Mouse (Mus musculus) natural killer cell, adult 2 months (primary cell): ENCODE data around the gene Rgs16.

ENCODE experiments used
- DNase-seq, 2 experiments: peaks; one replicate each; pipeline ENCODE4 v3.0.0; 2022; ENCODE audit warnings: low spot score in 2 of 2

Rgs16 gene

DNA sequence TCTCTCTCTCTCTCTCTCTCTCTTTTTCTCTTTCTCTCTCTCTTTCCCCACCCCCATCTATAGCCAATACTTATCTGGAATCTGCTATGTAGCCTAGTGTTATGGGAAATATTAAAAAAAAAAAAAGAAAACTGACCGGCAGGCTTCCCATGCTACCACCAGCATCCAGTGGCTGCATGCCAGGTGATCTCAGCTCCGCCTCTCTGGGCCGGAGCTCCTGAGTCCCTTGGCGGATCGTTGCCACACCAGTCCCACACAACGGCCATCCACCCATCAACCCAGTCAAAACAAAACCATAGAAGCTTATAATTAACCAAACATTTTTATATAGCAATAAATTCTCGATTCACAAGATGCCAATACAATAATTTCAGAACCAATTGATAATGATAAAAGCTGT lies 19.2 kb upstream of the Rgs16 start:
- no peak for DNase-seq

DNA sequence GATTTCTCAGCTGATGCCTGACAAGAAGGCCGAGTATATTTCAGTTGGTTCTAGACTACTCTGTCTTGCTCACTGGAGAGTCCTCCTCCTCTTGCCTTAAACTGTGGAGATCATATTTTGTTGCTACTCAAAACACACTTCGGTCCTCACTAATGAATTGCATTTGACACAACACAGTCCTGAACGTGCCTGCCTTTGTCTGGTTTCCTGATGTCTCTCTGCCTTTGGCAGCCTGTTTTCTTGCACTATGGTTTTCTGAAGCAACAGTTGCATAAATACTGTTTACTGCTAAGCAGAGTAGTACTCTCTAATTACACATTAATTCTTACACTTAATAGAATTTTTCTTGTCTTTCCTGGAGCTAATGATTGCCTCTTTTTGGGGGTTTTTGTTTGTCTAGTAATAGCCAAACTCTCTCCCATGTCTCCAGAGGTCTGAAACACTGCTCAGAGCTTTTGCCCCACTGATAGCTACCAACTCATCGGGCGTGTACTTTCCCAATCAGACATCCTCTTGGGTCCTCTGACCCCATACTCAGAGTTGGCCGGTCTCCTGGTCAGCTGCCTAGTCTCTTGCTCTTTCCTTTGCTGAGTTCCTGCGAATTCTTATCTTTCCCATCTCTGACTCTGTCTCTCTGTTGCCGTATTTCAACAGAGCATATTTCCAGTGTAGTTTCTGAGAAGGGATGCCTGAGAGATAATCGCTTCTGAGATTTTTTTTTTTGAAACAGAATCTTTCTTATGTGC lies 18.4 kb upstream of the Rgs16 start:
- DNase-seq: no peak

DNA sequence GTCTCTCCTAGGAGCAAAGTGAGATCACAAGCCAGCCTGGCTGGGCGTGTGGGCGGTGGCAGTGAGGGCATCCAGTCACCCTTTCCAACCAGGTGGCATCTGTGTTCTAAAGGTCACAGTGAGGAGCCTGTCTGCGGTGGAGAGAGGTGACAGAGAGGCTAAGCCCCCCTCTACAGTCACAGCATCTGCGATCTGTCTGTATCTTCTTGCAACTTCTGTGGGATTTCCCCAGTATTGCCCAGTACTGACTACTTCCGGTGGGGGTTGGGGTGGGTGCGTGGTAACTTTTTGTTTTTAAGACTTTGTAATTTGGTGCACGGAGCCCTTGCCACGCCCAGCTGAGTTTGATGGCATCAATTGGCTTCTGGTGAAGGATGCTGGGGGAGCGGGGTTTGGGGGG lies 16.7 kb upstream of the Rgs16 start:
- DNase-seq: peak; percentile 83 to 89

DNA sequence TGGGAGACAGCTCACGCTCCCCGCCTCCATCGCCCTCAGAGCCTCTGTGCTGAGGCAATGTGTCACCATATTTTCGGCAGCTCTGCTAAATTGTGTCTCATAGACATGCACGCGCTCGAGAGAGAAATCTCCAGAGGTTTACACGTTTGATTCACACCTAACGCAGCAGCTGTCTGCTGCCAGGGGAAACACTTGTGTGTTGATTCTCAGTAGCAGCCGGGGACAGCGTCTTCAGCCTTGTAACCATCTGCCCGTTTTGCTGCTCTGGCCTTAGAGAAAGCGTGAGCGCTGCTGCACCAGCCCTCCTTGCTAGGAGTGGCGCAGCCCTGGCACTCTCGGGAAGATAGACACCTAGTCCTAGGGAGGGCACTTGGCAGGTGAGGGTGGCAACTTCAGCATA lies 13.5 kb upstream of the Rgs16 start:
- DNase-seq: peak; percentile 53 to 75

DNA sequence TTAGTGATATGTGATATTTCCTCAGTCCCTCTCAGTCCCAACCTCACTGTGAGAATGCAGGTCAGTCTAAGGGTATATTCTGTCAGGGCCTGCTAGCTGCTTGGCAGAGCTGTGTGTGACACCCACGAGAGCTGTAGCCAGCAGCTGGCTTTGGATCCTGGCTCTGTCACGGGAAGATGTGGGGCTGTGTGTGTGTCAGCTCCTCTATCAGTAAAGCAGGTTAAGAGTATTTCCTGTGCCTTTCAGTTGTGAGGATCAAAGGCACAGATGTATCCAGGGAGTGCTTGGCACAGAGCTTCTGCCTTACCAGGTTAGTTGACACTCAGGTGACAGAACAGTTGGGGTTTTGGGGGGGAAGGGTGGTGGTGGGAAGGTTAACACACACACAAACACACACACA lies 10.3 kb upstream of the Rgs16 start:
- no peak for DNase-seq

DNA sequence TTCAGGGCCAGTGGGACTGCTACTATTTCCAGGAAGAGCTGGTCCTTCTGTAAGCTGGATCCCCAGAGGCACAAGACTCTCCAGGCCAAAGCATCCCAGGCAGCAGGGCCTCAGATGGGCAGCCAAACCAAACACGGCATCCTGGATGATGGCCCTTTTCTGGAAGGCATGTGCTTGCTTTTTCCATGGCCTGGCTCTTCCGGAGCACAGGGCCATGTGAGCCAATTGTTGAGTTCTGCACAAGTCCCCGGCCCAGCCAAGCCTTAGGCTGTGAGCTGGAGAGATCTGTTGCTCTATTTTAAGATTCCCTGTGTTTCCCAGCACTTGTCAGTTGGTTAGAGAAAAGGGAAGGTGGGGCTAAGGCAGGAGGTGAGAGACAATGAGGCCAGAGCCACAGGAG lies 9.5 kb upstream of the Rgs16 start:
- no peak for DNase-seq

DNA sequence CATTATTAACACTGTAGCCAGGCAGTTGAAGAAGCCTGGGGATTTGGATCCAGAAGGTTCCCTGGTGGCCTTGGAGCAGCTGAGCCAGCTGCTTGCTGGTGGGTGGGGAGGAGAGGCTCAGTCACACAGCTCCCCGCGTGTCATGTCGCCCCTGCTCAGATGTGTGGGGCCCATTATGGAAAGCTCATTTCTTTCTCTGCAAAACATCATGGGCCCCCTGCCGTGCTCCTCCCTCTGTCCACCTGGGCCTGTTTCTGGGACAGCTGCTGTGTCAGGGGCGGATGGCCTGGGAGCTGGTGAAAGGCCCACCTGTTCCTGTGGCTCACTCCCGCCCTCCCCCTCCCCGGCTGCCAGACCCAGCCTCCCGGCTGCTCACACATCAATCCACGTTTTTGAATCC lies 7.0 kb upstream of the Rgs16 start:
- DNase-seq: no peak

DNA sequence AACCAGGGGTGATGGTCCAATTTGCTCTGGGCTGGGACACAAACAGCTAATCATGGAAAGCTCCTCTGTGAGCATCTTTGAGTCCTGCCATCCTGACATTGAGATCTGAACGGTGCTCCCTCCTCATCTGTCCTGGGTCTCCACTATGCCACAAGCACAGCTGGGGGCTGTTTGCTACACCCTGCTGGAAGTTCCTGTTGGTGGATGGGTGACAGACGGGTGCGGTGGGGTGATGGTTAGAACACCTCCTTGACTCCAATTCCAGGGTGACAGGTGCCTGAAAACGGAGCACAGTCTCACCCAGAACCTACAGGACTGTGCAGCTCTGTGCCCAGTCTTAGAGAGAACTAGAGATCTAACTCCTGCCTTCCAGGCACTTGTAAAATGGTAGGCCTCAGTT lies 5.3 kb upstream of the Rgs16 start:
- no peak for DNase-seq

DNA sequence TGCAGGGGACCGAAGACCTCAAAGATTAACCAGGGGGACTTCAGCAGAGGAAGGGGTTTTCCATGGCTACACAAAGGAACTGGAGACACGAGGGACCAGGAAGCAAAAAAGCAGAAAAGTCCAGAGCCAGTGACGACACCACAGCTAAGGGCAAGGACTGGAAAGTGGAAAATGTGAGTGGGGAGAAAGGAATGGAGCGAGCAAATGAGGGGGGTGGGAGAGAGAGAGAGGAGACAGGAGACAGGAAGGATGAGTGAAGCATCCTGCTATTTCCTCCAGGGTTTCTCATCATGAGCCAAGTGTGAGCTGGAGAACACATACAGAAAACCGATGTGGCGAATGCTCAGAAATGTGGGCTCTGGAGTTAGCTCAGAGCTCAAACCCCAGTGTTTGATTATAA lies 4.1 kb upstream of the Rgs16 start:
- no peak for DNase-seq

DNA sequence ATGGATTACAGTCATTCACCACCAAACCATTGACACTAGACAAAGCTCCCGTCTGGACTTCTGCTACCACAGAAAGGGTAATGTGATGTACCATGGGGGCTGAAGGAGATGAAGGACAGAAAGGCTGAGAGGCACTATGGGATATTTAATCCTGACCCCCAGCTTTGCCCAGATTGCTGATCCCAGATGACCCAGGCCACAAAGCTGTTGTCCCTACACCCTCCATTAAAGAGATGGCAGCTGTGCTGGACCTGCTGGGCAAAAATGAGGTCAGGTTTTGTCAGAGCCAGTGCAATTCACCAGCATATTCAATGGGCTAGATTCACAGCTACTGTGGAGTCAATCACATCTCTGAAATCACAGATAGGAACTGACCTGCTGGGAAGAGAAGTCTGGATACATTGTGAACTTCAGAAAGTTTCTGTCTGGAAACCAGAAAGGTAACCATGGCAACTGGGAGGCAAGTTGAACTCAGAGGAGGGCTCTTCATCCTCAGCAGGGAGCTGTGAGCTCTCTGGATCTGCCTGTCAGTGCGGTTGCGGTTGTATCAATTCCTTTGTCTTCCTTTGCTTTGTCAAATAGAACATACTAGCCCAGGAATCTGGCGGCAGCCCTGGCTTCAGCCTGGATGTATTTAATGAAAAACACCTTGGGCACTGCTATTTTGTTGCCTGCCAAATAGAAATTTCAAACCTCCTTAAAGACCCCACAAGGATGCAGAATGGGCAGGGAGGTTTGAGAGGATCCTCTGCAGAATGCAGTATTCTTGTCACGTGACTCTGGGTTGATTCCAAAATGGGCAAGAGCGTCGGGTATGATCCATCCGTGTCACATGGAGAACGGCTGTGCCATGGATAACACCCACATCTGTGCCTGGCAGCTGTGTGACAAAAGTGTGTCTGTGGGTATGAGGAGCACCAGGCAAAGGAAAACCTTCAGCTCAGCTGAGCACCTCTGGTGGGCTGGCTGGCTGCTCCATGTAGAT lies 2.8 kb upstream of the Rgs16 start:
- no peak for DNase-seq

DNA sequence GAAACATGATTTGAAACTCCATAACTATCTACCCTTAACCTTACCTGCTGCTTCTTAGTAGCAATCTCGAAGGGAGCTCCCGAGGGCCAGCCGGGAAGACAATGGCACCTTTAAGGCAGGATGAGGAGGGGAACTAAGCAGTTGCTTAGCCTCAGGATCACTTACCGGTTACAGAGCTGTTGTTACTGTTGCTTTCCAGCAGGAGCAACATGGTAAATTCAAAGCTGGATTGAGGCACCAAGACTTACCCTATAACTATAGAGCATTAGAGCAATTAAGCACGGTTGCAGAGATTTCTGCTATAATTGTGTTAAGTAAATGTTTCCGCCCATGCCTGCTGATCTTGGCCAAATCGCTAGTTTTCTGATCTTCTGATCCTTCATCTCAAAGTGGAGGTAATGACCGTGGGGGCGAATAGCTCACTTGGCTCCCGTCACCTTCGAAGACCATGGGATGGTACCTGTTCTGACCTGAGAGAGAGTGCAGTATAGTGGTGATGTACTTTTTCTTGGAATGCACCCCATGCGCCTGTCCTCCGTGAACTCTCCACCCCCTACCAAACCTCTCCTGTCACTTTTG lies 623 bp upstream of the Rgs16 start:
- DNase-seq: no peak

DNA sequence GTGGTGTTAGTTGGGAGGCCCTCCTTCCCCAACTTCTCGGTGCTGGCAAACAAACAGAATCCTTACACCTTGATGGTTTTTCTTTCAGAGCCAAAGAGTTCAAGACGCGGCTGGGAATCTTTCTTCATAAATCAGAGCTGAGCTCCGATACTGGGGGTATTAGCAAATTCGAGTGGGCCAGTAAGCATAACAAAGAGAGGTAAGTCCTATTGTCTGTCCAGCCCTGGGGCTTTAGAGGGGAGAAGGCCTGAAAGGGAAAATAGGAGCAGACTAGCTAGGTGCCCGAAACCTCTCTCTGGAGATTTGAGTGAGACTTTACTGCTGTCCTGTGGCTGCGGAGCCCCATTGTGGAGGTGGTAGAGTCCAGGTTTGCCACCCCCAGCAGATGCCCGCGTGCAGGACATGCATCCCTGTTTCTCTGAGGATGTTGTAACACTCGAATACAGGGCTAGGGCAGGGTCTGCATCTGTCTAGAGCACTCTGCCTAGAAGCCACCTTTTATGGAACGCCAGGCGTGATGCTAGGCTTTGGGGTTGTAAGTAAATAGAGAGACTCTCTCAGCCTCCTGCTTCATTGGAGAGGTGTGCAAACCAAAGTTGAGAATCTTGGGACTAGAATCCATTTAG lies 739 bp downstream of the Rgs16 start:
- DNase-seq: no peak

DNA sequence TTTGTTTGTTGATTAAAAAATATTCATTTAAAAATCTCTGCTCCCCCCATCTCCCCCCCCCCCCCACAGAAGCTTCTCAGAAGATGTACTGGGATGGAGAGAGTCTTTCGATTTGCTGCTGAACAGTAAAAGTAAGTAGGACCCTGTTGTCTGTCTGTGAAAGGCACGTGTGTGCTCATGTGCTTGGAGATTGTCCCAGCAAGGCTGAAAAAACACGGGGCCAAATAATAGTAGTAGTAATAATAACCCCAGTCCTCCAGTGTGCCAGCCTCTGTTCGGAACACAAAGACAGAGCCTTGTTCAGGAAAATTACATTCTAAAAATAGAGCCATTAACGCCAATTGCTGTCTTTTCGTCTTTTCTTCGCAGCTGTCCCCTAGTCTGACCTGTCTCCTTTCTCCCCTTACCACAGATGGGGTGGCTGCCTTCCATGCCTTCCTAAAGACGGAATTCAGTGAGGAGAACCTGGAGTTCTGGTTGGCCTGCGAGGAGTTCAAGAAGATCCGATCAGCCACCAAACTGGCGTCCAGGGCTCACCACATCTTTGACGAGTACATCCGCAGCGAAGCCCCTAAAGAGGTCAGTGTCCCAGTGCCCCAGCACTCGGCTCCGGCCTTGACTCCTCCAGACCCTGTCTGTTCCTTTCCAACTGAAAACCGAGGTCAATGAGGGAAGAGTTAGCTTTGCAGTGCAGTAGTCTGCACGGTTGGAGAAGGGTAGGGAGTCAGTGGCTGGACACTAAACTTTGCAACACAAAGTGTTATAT lies 1.6 kb downstream of the Rgs16 start:
- DNase-seq: no peak

DNA sequence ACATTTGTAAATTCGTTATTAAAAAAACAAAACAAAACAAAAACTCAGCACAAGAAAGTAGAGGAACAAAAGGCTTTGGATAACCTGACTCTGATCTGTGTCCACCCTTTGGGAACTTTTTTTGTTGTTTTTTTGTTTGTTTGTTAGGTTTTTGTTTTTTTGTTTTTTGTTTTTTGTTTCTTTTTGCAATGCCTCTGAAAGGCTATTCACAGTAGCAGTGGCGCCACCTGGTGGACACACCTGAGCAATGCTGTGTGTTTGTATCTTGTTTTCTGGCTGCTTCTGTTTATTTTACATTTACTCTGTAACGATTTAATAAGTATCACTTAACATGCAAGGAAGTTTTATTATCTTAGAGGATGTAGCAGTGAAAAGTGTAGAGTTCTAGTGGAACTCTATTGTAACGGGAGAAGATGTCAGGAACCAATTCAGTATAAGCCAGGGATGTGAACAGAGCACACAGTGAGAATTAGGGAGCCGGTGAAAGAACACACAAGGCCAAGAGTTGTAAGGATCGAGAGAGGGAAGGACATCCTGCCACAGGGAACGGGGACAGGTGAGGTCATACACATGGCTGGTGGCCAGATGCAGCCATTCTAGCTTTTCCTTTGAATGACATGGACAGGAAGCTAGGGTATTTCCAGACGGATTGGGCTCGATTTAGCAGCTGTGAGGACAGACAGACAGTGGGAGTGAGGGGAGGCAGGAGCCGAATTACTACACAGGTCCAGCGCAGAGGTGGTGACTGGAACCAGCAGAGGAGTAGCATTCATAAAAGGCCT lies 2.4 kb downstream of the Rgs16 start:
- DNase-seq: peak; percentile 66 to 76

DNA sequence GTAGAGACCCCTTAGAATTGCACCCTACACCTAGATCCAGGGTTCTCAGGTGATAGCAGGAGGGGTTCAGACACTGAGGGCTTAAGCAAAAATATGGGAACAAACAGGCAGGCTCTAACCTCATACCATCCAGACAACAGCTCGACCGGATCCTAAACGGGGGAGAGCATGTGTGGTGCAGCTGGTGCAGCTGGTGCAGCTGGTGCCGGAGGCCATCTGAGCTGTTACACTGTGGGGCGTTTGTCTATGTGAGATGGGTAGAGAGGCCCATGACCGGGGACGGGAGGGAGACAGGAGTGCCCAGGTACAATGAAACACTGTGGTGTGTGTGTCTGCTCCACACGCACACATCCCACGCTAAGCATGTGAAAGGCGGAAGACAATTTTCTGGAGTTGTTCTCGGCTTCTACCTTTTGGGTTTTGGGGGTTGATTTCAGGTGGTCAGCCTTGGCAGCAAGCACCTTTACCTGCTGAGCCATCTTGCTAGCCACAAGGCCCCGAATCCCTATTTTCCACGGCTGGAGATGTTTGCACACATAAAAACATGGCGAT lies 6.0 kb downstream of the Rgs16 start:
- DNase-seq: no peak

DNA sequence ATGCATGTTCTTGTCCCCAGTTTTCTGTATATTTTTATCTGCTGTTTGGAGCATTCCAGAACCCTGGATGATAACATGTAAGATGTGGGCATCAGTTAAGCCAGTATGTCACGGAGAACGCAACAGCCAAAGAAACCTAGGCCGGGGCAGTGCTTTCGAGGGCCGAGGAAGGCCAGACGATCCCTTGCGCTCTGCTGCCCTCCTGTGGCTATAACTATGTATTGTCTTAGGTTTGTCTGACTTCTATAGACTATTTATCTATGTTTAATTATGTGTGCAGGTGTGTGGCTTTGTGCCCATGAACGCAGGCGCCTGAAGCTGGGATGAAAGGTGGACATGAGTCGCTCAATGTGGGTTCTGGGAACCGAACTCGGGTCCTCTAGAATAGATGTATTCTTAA lies 6.6 kb downstream of the Rgs16 start:
- DNase-seq: peak; percentile 66 to 76

DNA sequence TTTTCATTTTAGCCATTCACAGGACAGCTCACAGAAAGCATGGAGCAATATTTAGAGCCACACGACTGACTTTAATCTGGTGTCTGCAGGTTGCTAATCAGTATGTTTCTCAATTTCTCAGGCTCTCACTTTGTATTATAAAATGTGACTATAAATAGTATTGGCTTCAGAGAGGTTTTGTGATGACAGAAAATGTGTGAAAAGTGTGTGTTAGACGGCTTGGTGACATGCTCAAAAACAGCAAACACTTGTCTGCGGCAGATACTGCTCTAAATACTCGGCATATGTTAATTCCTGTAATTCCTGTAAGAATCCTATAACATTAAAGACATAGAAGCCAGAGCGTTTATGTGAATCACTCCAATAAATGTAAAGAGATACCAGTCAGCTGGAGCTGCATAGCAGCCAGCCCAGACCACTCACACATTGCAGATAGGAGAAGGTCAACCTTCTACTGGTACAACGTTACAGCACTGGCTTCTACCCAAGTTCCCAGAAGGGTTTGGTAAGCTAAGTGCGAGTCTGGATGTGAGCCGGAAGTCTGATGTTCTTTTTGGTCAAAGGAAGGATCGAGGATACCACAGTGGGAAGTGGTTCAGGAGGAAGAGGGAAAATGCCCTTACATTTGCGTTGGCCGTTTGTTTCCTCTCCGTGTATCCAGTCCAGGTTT lies 7.8 kb downstream of the Rgs16 start:
- no peak for DNase-seq

DNA sequence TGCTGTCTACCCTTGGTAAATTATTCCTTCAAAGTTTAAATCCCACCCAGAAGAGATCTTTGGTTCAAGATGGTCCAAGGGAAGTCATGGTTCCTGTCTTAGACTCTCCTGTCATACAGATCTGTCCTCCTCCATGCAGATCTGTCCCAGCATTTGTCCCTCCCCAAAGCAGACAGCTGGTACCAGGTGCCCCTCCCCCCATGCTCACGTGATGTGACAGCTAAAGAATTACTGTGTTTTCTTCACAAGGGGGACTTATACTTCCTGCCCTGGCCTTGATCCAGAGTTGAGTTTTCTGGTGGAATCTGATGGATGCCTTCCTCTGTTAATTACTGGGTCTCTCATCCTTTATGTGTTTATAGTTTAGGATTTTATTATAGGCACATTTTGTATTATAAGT lies 8.4 kb downstream of the Rgs16 start:
- DNase-seq: peak; percentile 54 to 70

DNA sequence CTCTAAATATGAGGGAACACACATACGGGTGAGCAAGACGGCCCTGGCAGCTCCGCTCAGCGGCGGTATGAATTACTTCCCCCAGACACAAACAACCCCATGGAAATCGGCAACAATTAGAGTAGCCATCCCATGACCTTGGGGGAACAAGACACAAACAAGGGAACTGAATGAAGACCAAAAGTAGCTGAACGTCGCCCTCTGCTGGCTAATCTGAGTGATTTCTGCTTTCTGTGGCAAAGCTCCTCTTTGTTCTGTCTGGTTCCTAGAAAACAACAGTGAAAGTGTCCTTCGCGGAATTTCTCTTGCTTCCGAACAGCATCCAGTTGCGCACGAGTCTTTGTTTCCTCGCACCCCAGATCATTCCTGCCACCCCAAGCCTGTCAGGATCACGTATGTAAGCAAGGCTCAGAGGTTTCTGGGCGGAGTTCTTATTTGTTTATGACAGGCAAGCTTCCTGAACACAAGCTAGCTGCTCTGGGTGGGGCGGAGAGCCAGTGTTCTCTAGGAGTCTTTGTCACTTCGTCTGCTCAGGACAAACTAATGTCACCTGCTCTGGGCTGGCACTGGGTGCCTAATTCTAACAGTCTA lies 9.2 kb downstream of the Rgs16 start, which contains the start of gene Rnasel:
TSS of gene Rnasel (plus strand) at position 216 of the 591 bp plus-strand sequence.
- peak; percentile 78 to 79 for DNase-seq
